Mouse (Mus musculus) hindbrain, embryonic 15.5 days (tissue): Measurements from ENCODE around the gene Dqx1. TPM values are rescaled to one million over a fixed set of nuclear protein-coding genes. Genes with fewer than 3 reads are reported as not detected.

Experiments
- ATAC-seq: fragments of 200-750 bp; cut with Nextera tagmentation; 2 replicates; pipeline ENCODE4 v1.8.0; 2017; ENCODE audit warnings: low read depth, moderate number of reproducible peaks, moderate TSS enrichment; ENCODE audit not compliant: low FRiP score
- H3K27ac ChIP-seq: fragments of 300-500 bp; sonication (generic); replicated peaks from 2 replicates; pipeline ENCODE4 v1.5.1; 2015; ENCODE audit warnings: mild to moderate bottlenecking, inconsistent platforms
- H3K27me3 ChIP-seq: fragments of 300-500 bp; sonication (generic); 2 replicates; pipeline ENCODE4 v1.6.1; 2015; ENCODE audit warnings: control low read depth, inconsistent platforms
- H3K36me3 ChIP-seq: fragments of 300-500 bp; sonication (generic); 2 replicates; pipeline ENCODE4 v1.6.1; 2015; ENCODE audit warnings: control low read depth, inconsistent platforms
- H3K4me1 ChIP-seq: fragments of 300-500 bp; sonication (generic); replicated peaks from 2 replicates; pipeline ENCODE4 v1.6.1; 2015; ENCODE audit warnings: control low read depth, inconsistent platforms
- H3K4me2 ChIP-seq: fragments of 300-500 bp; sonication (generic); 2 replicates; pipeline ENCODE4 v1.6.1; 2015; ENCODE audit warnings: moderate library complexity, mild to moderate bottlenecking, inconsistent platforms
- H3K4me3 ChIP-seq: fragments of 300-500 bp; sonication (generic); 2 replicates; pipeline ENCODE4 v1.5.1; 2015; ENCODE audit warnings: mild to moderate bottlenecking, inconsistent platforms
- H3K9ac ChIP-seq: fragments of 300-500 bp; sonication (generic); 2 replicates; pipeline ENCODE4 v1.6.1; 2015; ENCODE audit warnings: inconsistent platforms
- H3K9me3 ChIP-seq: fragments of 300-500 bp; sonication (generic); 2 replicates; pipeline ENCODE4 v1.6.1; 2016; ENCODE audit warnings: control low read depth, inconsistent platforms
- WGBS: fragments of 180-500 bp; shearing (Covaris S2); methylation state at CpG from one replicate; pipeline ENCODE4 v1.1.7; 2015; 5-methylcytosine and 5-hydroxymethylcytosine counted together
- polyA plus RNA-seq: library from polyadenylated mRNA; unstranded; fragments of >200 nt; fragmentation: Nextera tagmentation; extraction: Ambion mirVana; gene quantifications from 2 replicates; pipeline ENCODE4 v1.2.1, GENCODE M21; 2015

Dqx1 gene
- polyA plus RNA-seq, 1 experiment from 2014 or later: 0.62 TPM

DNA sequence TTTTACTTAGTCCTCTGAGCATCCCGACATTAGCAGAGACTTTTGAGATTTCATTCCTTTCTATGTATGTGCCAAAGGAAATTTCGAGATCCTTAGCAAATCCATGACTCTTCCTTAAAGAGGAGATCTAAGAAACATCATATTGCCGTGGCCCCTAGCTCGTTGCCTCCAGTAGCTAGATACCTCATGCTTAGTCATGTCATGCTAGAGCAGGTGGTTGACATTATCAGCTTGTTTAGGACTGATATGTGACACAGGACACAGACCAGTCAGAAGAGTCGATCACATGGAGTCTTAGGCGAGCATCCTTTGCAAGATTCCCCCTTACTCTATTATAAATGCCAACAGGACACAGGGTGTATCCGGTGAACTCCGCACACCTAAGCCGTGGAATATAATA lies 34.6 kb upstream of the Dqx1 start:
- Histone ChIP-seq H3K27me3 (no peaks in the 10 kb centered on the region), H3K4me1 (no peaks in the 10 kb centered on the region), H3K27ac (no peak overlapping the region), H3K36me3 (no peaks in the 10 kb centered on the region), H3K9ac (no peak overlapping the region), H3K4me3 (no peak overlapping the region), H3K4me2 (no peak overlapping the region), H3K9me3 (no peaks in the 10 kb centered on the region)
- WGBS: 86% methylated on average over 9 of the region's 9 CpGs
- ATAC-seq: no peak

- H3K36me3 ChIP-seq: no peaks in the 10 kb centered on the region
- no peaks in the 10 kb centered on the region for H3K4me1 ChIP-seq
- H3K27ac ChIP-seq: no peak overlapping the region
- WGBS: 94% methylated on average over 2 of the region's 2 CpGs
- H3K4me2 ChIP-seq: no peak overlapping the region
- no peaks in the 10 kb centered on the region for H3K9me3 ChIP-seq
- no peaks in the 10 kb centered on the region for H3K27me3 ChIP-seq
- no peak overlapping the region for H3K4me3 ChIP-seq
- no peak for ATAC-seq
- H3K9ac ChIP-seq: no peak overlapping the region
Observed at GRCm38 (mm10) chr6:83023786-83024185, 33.9 kb upstream of the Dqx1 start.

- Histone ChIP-seq H3K27ac (no peak overlapping the region), H3K4me2 (no peak overlapping the region), H3K9ac (no peak overlapping the region), H3K36me3 (no peaks in the 10 kb centered on the region), H3K9me3 (no peaks in the 10 kb centered on the region), H3K27me3 (no peaks in the 10 kb centered on the region), H3K4me3 (no peak overlapping the region), H3K4me1 (no peaks in the 10 kb centered on the region)
- no peak for ATAC-seq
- 64% methylated on average over 4 of the region's 4 CpGs for WGBS
Observed at GRCm38 (mm10) chr6:83024421-83024820, 33.2 kb upstream of the Dqx1 start.

GRCm38 (mm10) chr6:83025221-83025620 lies 32.4 kb upstream of the Dqx1 start:
- Histone ChIP-seq H3K4me3 (no peak overlapping the region), H3K27ac (no peak overlapping the region), H3K4me1 (no peaks in the 10 kb centered on the region), H3K4me2 (no peak overlapping the region), H3K36me3 (no peaks in the 10 kb centered on the region), H3K27me3 (peaks cover 4% of the 10 kb centered on the region; the same call in 1 of the 2 replicates), H3K9me3 (no peaks in the 10 kb centered on the region), H3K9ac (no peak overlapping the region)
- 90% methylated on average over 4 of the region's 4 CpGs for WGBS
- no peak for ATAC-seq

GRCm38 (mm10) chr6:83027293-83027692 lies 30.4 kb upstream of the Dqx1 start:
- no peaks in the 10 kb centered on the region for H3K9me3 ChIP-seq
- H3K27ac ChIP-seq: no peak overlapping the region
- no peak for ATAC-seq
- H3K4me1 ChIP-seq: peaks cover 3% of the 10 kb centered on the region
- H3K36me3 ChIP-seq: no peaks in the 10 kb centered on the region
- no peak overlapping the region for H3K9ac ChIP-seq
- WGBS: 67% methylated on average over 8 of the region's 8 CpGs
- no peak overlapping the region for H3K4me3 ChIP-seq
- H3K4me2 ChIP-seq: no peak overlapping the region
- H3K27me3 ChIP-seq: peaks cover 24% of the 10 kb centered on the region

- peaks cover 7% of the 10 kb centered on the region for H3K4me1 ChIP-seq
- no peak overlapping the region for H3K9ac ChIP-seq
- no peaks in the 10 kb centered on the region for H3K9me3 ChIP-seq
- WGBS: 60% methylated on average over 8 of the region's 9 CpGs
- no peak for ATAC-seq
- no peak overlapping the region for H3K27ac ChIP-seq
- H3K4me2 ChIP-seq: no peak overlapping the region
- H3K27me3 ChIP-seq: peaks cover 25% of the 10 kb centered on the region
- H3K4me3 ChIP-seq: no peak overlapping the region
- no peaks in the 10 kb centered on the region for H3K36me3 ChIP-seq
Observed at GRCm38 (mm10) chr6:83027706-83028105, 29.9 kb upstream of the Dqx1 start.

GRCm38 (mm10) chr6:83029777-83030176 lies 27.9 kb upstream of the Dqx1 start:
- no peaks in the 10 kb centered on the region for H3K9me3 ChIP-seq
- WGBS: 22% methylated on average over 10 of the region's 10 CpGs
- no peak overlapping the region for H3K4me3 ChIP-seq
- peaks cover 21% of the 10 kb centered on the region for H3K4me1 ChIP-seq
- no peak overlapping the region for H3K9ac ChIP-seq
- ATAC-seq: no peak
- no peaks in the 10 kb centered on the region for H3K36me3 ChIP-seq
- no peak overlapping the region for H3K4me2 ChIP-seq
- H3K27ac ChIP-seq: no peak overlapping the region
- peaks cover 36% of the 10 kb centered on the region for H3K27me3 ChIP-seq

DNA sequence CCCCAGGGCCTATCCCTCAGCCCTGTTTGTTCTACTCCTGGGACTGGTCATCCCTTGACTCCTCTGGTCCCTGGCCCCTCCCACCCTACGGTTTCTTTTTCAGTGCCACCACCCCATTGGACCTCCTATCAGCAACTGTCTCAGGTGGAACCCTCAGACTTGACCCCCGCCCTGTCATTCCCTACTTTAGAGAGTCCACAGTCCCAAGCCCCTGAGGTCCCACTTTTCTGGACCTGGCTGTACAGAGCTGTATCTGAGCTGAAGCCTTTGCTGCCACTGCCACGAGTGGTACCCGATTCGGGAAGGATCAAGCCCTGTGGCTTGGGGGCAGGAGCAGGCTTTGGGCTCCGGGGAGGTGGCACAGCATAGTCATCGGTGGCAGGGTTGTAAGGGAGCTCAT lies 26.5 kb upstream of the Dqx1 start:
- Histone ChIP-seq H3K4me3 (no peak overlapping the region), H3K4me2 (no peak overlapping the region), H3K9ac (no peak overlapping the region), H3K4me1 (peaks cover 21% of the 10 kb centered on the region), H3K9me3 (no peaks in the 10 kb centered on the region), H3K27me3 (peaks cover 43% of the 10 kb centered on the region), H3K27ac (no peak overlapping the region), H3K36me3 (no peaks in the 10 kb centered on the region)
- ATAC-seq: no peak
- WGBS: 66% methylated on average over 7 of the region's 7 CpGs

- Histone ChIP-seq H3K9ac (peak overlapping the region; percentile 37; the same call in 1 of the 2 replicates), H3K36me3 (no peaks in the 10 kb centered on the region), H3K9me3 (no peaks in the 10 kb centered on the region), H3K4me3 (peak overlapping the region; percentile 41), H3K27ac (no peak overlapping the region), H3K4me1 (peaks cover 21% of the 10 kb centered on the region), H3K27me3 (peaks cover 43% of the 10 kb centered on the region), H3K4me2 (peak overlapping the region; percentile 79)
- ATAC-seq: no peak
- WGBS: 17% methylated on average over 18 of the region's 18 CpGs
Observed at GRCm38 (mm10) chr6:83031921-83032590, 25.6 kb upstream of the Dqx1 start.

GRCm38 (mm10) chr6:83032769-83033191 lies 24.9 kb upstream of the Dqx1 start:
- H3K4me1 ChIP-seq: peaks cover 21% of the 10 kb centered on the region
- peak overlapping the region; percentile 79 for H3K4me2 ChIP-seq
- no peaks in the 10 kb centered on the region for H3K9me3 ChIP-seq
- peak overlapping the region; percentile 37 for H3K9ac ChIP-seq
- WGBS: under 1% methylated on average over 31 of the region's 31 CpGs
- H3K27me3 ChIP-seq: peaks cover 43% of the 10 kb centered on the region
- H3K27ac ChIP-seq: no peak overlapping the region
- peak overlapping the region; percentile 41 for H3K4me3 ChIP-seq
- ATAC-seq: peak; percentile 28; the same call in 1 of the 2 replicates
- no peaks in the 10 kb centered on the region for H3K36me3 ChIP-seq

DNA sequence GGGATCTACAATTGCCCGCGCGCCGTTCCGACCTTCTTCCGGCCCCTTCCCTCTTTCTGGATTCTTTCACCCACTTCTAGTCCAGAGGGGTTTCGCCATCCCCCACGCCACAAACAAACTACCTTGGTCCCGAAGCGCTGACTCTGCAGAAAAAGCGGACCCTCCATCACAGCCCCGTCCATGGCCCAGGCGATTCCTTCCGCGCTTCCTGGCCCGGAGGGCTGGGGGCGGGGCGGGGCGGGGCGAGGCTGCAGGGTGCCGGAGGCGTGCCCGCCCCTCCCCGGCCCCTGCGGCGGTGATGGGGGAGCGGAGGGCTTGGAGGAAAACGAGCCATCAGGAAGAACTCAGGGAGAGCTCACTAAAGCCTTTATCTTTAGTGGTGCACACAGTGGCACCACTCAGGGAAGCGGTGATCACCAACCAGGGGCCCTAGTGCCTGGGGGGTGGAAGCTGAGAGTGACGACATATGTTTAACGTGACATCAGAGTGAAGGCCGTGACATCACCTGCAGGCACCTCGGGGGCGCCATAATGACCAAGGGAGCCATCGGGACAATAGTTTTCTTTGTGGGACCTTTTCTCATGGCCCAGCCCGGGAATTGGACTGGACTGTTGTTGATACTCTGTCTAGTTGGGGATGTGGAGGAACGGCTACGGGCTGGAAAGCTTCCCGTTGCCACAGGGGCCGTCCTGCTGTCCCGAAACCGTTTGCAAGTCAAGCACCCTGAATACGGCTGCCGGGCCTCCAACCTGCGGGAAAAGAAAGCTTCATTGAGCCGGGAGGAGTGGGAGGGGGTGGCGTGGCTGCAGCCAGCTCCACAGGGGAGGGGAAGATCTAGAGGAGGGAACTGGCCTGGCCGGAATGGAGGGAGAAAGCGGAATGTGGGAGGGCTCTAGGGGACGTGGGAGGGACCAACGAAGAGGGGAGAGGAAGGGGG lies 24.1 kb upstream of the Dqx1 start, which contains the start of the genes Dok1 and Loxl3:
TSS of gene Dok1 (minus strand) at position 223 of the 937 bp plus-strand sequence.
TSS of gene Loxl3 (plus strand) at position 925 of the 937 bp plus-strand sequence.
- ATAC-seq: peak; percentile 62
- H3K27me3 ChIP-seq: peaks cover 44% of the 10 kb centered on the region
- H3K9me3 ChIP-seq: no peaks in the 10 kb centered on the region
- under 1% methylated on average over 51 of the region's 51 CpGs for WGBS
- H3K27ac ChIP-seq: peak within 1 kb of the TSS; percentile 50
- H3K4me2 ChIP-seq: peak within 1 kb of the TSS; percentile 79
- peak within 1 kb of the TSS; percentile 37 for H3K9ac ChIP-seq
- H3K4me1 ChIP-seq: peaks cover 27% of the 10 kb centered on the region
- no peaks in the 10 kb centered on the region for H3K36me3 ChIP-seq
- H3K4me3 ChIP-seq: peak within 1 kb of the TSS; percentile 41
